Mouse (Mus musculus): Measurements from ENCODE around the gene 2010109A12Rik. TPM values are rescaled to one million over a fixed set of nuclear protein-coding genes. Genes with fewer than 3 reads are reported as not detected.
A peak's percentile ranks its signal among the peaks of the same experiment; 100 is the strongest.

The 2010109A12Rik gene
- polyA plus RNA-seq, 1 experiment from 2014 or later = 6.2 TPM

GRCm38 (mm10) chr5:93229527-93229926 lies 23.2 kb downstream of the 2010109A12Rik start:
- no peak for DNase-seq (ENCODE audit: low spot score)

DNA sequence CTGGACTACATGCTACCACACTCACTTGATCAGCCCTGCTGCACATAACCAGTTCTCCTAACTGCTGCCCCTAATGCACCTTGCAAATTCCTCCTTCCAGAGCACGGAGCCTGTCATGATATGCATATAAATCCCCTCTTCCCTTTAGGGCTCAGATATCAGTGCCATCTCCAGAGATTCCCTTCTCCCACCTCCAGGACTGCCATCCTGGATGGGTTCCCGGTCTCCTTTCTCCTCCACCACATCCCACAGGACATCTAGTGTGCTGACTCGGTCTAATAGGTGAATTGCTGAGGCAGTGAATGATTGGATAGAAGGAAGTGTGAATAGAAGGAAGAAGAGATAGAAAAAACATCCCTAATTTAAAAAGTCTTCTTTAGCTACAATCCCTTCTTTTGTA lies 25.4 kb downstream of the 2010109A12Rik start:
- no peak for DNase-seq (ENCODE audit: low spot score)

DNA sequence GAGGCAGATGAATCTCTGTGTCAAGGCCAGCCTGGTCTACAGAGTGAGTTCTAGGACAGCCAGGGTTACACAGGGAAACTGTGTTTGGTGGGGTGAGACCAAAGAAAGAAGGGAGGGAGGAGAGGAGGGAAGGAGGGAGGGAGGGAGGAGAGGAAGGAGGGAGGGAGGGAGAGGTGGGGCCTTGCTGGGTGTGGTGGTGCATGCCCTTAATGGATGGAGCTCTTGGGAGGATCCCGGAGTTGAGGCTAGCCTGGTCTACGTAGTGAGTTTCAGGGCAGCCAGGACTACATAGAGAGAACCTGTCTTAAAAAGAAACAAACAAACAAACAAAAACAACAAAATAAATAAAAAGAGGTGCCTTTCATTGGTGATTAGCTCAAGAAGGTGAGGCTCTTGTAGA lies 26.5 kb downstream of the 2010109A12Rik start:
- no peak for DNase-seq (ENCODE audit: low spot score)

GRCm38 (mm10) chr5:93234130-93234529 lies 27.8 kb downstream of the 2010109A12Rik start:
- peak; percentile 70 for DNase-seq (ENCODE audit: low spot score)

GRCm38 (mm10) chr5:93234605-93235004 lies 28.3 kb downstream of the 2010109A12Rik start:
- DNase-seq (ENCODE audit: low spot score) = no peak

GRCm38 (mm10) chr5:93235888-93236287 lies 29.6 kb downstream of the 2010109A12Rik start:
- DNase-seq (ENCODE audit: low spot score) = no peak

- no peak for DNase-seq (ENCODE audit: low spot score)
Observed at GRCm38 (mm10) chr5:93236541-93236940, 30.2 kb downstream of the 2010109A12Rik start.

DNA sequence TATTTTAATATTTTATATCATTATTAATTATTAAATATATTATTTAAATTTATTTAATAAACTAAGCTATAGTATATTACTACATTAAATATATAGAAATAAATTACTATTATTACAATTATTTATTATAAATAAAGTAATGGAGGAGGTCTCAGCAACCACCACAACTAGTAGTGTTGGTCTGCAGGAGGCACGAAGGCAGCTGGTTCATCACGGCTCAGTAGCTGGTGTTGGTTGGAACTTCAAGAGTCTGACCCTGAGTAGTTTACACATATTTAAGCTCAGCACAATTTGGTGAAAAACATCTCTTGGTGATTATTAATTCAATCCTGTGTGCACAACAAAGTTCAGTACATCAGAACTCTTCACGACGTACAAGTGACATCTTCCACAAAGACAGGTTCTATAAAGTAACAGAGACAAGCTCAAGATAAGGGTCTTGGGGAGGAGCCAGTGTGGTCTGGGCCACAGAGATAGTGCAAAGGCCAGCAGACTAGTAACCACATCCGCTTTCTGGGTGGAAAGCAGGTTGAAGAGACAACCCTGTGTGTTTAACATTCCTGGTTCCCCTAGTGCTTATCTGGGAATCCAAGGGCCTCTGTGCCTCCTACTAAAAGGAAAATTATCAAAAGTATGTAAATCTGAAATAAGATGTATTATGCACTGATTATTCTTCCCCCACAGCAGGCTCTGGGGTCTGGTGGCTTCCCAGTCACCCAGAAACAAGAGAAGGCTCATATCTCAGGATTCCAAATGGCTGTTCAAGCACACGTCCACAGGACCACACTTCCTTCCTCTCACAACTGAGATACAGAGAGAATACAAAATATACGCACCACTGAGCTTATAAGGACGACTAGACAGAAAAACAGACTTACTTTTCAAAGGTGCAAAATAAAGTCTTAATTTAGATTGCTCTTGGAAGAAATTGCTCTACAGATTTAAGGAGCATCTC lies 33.5 kb downstream of the 2010109A12Rik start:
- peak; percentile 16 for DNase-seq (ENCODE audit: low spot score)

DNA sequence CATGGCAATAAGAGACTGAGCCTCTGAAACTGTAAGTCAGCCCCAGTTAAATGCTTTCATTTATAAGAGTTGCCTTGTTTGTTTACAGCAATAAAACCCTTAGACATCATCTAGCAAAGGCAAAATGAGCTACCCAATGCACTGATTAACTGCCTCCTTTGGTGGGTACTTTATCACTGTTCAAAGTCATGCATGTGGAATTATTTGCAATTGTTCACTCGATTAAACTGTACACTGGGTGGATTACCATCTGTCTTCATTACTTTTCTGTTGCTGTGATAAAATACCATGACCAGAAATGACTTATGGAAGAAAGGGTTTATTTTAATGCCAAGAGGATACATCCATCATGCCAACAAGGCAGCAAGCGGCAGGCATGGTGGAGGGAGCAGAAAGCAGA lies 39.0 kb downstream of the 2010109A12Rik start:
- no peak for DNase-seq (ENCODE audit: low spot score)

DNA sequence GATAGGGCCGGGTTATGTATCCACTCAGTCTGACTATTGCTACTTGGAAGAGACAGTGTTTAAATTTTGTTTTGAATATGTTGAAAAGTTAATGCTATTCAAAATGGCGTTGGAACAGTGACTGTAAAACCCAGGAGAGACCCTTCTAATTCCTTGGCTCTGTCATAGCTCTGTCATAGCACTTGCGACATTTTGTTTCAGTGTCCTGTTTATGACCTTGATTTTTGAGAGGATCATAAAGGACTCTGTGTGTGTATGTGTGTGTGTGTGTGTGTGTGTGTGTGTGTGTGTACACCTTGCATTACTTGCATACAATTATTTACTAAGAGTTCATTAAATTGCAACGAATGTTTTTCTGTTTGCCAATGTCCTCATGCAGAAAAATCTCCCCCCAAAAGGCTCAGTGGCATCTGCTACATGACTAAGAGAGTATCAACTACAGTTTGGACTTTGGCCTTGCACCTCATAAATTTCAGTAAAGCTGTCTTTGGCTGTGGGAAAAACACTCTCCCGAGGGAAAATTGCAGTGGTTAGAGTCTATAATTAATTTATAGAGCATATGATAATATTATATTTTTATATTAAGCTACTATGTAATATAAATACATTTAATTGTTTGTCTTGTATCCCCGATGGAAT lies 43.7 kb downstream of the 2010109A12Rik start:
- no peak for DNase-seq (ENCODE audit: low spot score)

- DNase-seq (ENCODE audit: low spot score) = no peak
Observed at GRCm38 (mm10) chr5:93251001-93251760, 44.9 kb downstream of the 2010109A12Rik start.

DNA sequence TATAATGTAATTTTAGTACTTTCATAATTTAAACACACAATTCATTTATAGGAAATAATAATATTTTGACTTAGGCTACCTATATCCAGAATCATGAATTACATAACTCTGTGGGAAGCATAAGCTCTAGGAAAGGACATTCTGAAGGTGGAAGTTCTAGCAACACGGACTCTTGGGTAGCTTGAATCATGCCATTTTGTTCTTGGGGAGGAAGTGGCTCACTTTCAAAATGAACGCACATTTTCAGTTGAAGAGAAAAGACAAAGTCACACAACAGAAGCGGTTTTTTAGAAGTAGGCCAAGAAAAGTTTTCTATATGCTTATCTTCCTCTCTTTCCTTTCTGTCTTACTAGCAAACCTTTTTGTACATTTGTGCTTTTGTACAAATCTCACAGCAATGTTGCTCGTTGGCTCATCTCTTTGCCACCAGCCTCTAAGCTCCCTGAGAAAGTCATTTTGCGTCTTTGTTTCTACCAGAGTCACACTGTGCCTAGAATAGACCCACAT lies 49.5 kb downstream of the 2010109A12Rik start:
- peak; percentile 43 for DNase-seq (ENCODE audit: low spot score)

DNA sequence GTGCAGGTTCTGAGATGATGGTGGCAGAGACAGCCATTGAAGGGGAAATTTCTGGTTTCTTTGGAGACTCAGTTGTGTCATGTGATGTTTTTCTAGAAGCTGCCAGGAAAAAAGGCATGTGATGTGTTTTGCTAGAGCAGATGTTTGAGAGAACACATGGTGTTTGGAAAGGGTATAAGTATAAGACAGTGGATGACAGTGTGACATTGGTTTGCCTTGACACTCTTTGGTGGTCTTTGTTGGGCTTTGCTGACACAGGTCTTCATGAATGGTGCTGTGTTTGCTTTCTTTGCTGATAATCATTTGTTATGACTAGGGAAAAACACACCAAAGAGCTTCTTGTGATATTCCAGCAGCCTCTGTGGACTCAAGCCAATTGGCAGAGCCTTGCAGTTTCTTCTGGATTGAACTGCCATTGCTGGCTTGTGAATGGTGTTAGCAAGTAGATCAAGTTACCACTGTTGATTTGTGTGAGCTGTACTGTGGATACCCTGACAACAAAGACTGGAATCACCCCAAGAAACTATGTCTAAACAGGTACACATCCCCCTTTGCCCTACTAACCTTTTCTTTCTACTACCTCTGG lies 50.6 kb downstream of the 2010109A12Rik start:
- DNase-seq (ENCODE audit: low spot score) = no peak

- no peak for DNase-seq (ENCODE audit: low spot score)
Observed at GRCm38 (mm10) chr5:93259349-93259748, 53.0 kb downstream of the 2010109A12Rik start.

- DNase-seq (ENCODE audit: low spot score) = no peak
Observed at GRCm38 (mm10) chr5:93260983-93261382, 54.7 kb downstream of the 2010109A12Rik start.

DNA sequence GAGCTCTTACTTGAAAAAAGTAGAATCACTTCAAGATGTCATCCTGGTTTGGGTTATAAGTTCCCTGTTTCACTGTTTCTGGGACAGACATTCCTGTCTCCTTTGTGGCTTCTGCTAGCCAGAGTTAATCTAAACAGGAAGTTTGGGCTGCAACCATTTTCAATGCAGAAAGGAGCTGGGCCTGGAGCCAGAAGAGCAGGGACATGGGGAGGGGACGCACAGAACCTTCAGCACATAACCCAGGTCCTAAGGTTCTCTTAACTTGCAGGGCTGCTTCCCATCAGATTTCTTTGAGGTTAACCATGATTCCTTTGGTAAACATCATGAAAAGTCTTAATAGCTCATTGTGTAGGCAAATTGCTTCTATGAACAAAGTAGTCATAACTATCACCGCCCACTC lies 56.4 kb downstream of the 2010109A12Rik start:
- DNase-seq (ENCODE audit: low spot score) = no peak

Other genes with a start within 250 kb of the 2010109A12Rik start
- 0.35 and 0.42 TPM in 2 replicates for gene Sowahb, start 161.5 kb upstream of the 2010109A12Rik start, polyA plus RNA-seq (2015; fragmentation: Nextera tagmentation; extraction: Ambion mirVana)
- gene Sept11, start 113.1 kb upstream of the 2010109A12Rik start, polyA plus RNA-seq (2015; fragmentation: Nextera tagmentation; extraction: Ambion mirVana) = 59.9 and 61.0 TPM in 2 replicates
- gene Ccni, start within 50 bp of the 2010109A12Rik start, polyA plus RNA-seq (2015; fragmentation: Nextera tagmentation; extraction: Ambion mirVana) = 104 and 128 TPM in 2 replicates
- 120 and 123 TPM in 2 replicates for gene Ccng2, start 60.7 kb downstream of the 2010109A12Rik start, polyA plus RNA-seq (2015; fragmentation: Nextera tagmentation; extraction: Ambion mirVana)